Mouse (Mus musculus) bone marrow, adult 2 months (tissue): ENCODE results near the gene Slc25a33.

Experiments
- CTCF ChIP-seq: fragments of 200-500 bp; IDR thresholded peaks from 2 replicates; pipeline ENCODE4 v1.5.1; 2011; ENCODE audit warnings: low read length, control low read depth; ENCODE audit not compliant: control insufficient read depth, insufficient read depth
- POLR2A ChIP-seq: fragments of 200-500 bp; IDR thresholded peaks from 2 replicates; pipeline ENCODE4 v1.6.1; 2011; ENCODE audit warnings: low read depth, mild to moderate bottlenecking, control low read depth, low read length, borderline replicate concordance; ENCODE audit not compliant: control insufficient read depth

DNA sequence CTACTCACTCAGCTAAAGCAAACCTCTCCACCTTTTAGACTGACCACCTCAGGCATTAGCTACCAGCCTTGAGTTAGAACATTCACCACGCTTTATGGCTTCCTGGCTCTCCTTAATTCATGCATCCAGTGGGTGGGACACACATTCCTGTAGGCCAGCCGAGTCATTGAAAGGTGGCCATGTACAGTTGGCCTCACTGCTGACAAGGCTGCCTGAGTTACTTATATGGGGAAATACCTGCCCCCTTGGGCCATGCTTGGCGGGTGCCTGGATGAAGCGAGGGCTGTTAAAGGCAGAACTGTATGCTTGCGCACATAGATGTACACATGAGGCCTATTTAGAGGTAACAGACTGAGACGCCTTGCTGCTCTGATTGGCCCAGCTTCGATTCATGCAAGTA, 33.8 kb downstream of the Slc25a33 start:
- TF ChIP-seq CTCF (no peak), POLR2A (no peak)
